Mouse (Mus musculus) cortical plate, adult 2 months (tissue): ENCODE measurements around the gene Camta1.

Experiments
- CTCF ChIP-seq: fragments of 200-500 bp; IDR thresholded peaks from 2 replicates; pipeline ENCODE4 v1.5.1; 2011; ENCODE audit warnings: mild to moderate bottlenecking, control low read depth, low read length; ENCODE audit not compliant: insufficient read depth; ENCODE audit errors: extremely low read depth
- POLR2A ChIP-seq: fragments of 200-500 bp; IDR thresholded peaks from 2 replicates; pipeline ENCODE4 v1.6.1; 2011; ENCODE audit warnings: mild to moderate bottlenecking, low read length, control low read depth; ENCODE audit not compliant: insufficient read depth; ENCODE audit errors: extremely low read depth

DNA sequence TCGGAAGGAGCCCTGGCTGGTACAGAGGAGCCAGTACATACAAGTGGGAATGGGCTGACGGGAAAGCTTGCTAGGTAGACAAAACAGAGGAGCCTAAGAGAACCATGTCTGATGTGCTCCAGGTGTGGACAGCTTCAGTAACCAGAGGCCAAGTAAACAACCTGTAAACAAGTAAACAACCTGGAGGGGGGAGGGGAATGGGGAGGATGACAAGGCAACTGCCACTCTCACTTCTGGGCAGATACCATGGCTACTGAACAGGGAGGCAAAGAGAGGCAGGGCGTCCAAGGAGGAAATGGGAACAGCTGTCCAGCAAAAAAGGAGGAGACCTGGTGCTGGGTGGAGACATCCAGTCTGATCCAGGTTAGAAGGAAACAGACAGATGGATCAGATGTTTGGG lies 88.0 kb downstream of the Camta1 start:
- no peak for TF ChIP-seq CTCF
- no peak for TF ChIP-seq POLR2A
